Mouse (Mus musculus): ENCODE results near the gene Hira.

- TF ChIP-seq CTCF (IDR thresholded peaks at IDR 0.05; ENCODE audit: low read depth), result no peak
- TF ChIP-seq EP300 (IDR thresholded peaks at IDR 0.05; ENCODE audit: low read depth), result no peak
Measured at GRCm38 (mm10) chr16:18950351-18950750, 73.5 kb downstream of the Hira start.

All from liver, embryonic 14.5 days (tissue).